Mouse (Mus musculus): ENCODE results near the gene Myo1d. TPM values are rescaled to one million over a fixed set of nuclear protein-coding genes. Genes with fewer than 3 reads are reported as not detected.

The Myo1d gene
- polyA plus RNA-seq (2012; rRNA removed): 69.4 and 80.4 TPM in 2 replicates

- WGBS: under 1% methylated on average over 85 of the region's 87 CpGs
- peak; percentile 63 for TF ChIP-seq CTCF (IDR thresholded peaks at IDR 0.05; ENCODE audit: insufficient read depth, low read length)
- TF ChIP-seq POLR2A (IDR thresholded peaks at IDR 0.05; ENCODE audit: borderline replicate concordance, extremely low read depth, low read depth, low read length): peak; percentile 89
- Histone ChIP-seq H3K4me1 (ENCODE audit: control insufficient read depth, insufficient read depth, low read length) (peaks cover 2% of the 10 kb centered on the region; the same call in 1 of the 2 replicates), H3K4me3 (replicated peaks; ENCODE audit: extremely low read depth, low read depth, low read length) (peak within 1 kb of the TSS; percentile 92)
- DNase-seq: peak; percentile 93
Measured at GRCm38 (mm10) chr11:80779527-80780344, at the start of gene Myo1d. Myo1d (minus strand) TSS chr11:80780025.

GRCm38 (mm10) chr11:80821794-80822193 lies 42.0 kb upstream of the Myo1d start:
- TF ChIP-seq POLR2A (IDR thresholded peaks at IDR 0.05; ENCODE audit: borderline replicate concordance, extremely low read depth, low read depth, low read length) (no peak), CTCF (IDR thresholded peaks at IDR 0.05; ENCODE audit: insufficient read depth, low read length) (no peak)
- 55% methylated on average over 9 of the region's 9 CpGs for WGBS
- Histone ChIP-seq H3K4me1 (ENCODE audit: control insufficient read depth, insufficient read depth, low read length) (no peaks in the 10 kb centered on the region; the same call in 1 of the 2 replicates), H3K4me3 (replicated peaks; ENCODE audit: extremely low read depth, low read depth, low read length) (no peak overlapping the region)
- DNase-seq: no peak

GRCm38 (mm10) chr11:80821296-80821695 lies 41.5 kb upstream of the Myo1d start:
- Histone ChIP-seq H3K4me1 (ENCODE audit: control insufficient read depth, insufficient read depth, low read length) (no peaks in the 10 kb centered on the region; the same call in 1 of the 2 replicates), H3K4me3 (replicated peaks; ENCODE audit: extremely low read depth, low read depth, low read length) (no peak overlapping the region)
- DNase-seq: peak; percentile 34
- 46% methylated on average over 14 of the region's 14 CpGs for WGBS
- TF ChIP-seq CTCF (IDR thresholded peaks at IDR 0.05; ENCODE audit: insufficient read depth, low read length) (peak; percentile 50), POLR2A (IDR thresholded peaks at IDR 0.05; ENCODE audit: borderline replicate concordance, extremely low read depth, low read depth, low read length) (peak; percentile 14; the same call in 1 of the 2 replicates)

- TF ChIP-seq CTCF (IDR thresholded peaks at IDR 0.05; ENCODE audit: insufficient read depth, low read length) (no peak), POLR2A (IDR thresholded peaks at IDR 0.05; ENCODE audit: borderline replicate concordance, extremely low read depth, low read depth, low read length) (no peak)
- Histone ChIP-seq H3K4me1 (ENCODE audit: control insufficient read depth, insufficient read depth, low read length) (no peaks in the 10 kb centered on the region; the same call in 1 of the 2 replicates), H3K4me3 (replicated peaks; ENCODE audit: extremely low read depth, low read depth, low read length) (no peak overlapping the region)
- DNase-seq: no peak
- 70% methylated on average over 3 of the region's 3 CpGs for WGBS
Measured at GRCm38 (mm10) chr11:80820085-80820484, 40.3 kb upstream of the Myo1d start.

- Histone ChIP-seq H3K4me1 (ENCODE audit: control insufficient read depth, insufficient read depth, low read length) (no peaks in the 10 kb centered on the region; the same call in 1 of the 2 replicates), H3K4me3 (replicated peaks; ENCODE audit: extremely low read depth, low read depth, low read length) (no peak overlapping the region)
- peak; percentile 82 for DNase-seq
- TF ChIP-seq POLR2A (IDR thresholded peaks at IDR 0.05; ENCODE audit: borderline replicate concordance, extremely low read depth, low read depth, low read length) (no peak), CTCF (IDR thresholded peaks at IDR 0.05; ENCODE audit: insufficient read depth, low read length) (peak; percentile 56)
- 44% methylated on average over 11 of the region's 11 CpGs for WGBS
Measured at GRCm38 (mm10) chr11:80818060-80818697, 38.4 kb upstream of the Myo1d start.

- H3K4me3 ChIP-seq (replicated peaks; ENCODE audit: extremely low read depth, low read depth, low read length): no peak overlapping the region
- no peaks in the 10 kb centered on the region; the same call in 1 of the 2 replicates for H3K4me1 ChIP-seq (ENCODE audit: control insufficient read depth, insufficient read depth, low read length)
- 89% methylated on average over 7 of the region's 7 CpGs for WGBS
- no peak for DNase-seq
- TF ChIP-seq POLR2A (IDR thresholded peaks at IDR 0.05; ENCODE audit: borderline replicate concordance, extremely low read depth, low read depth, low read length) (no peak), CTCF (IDR thresholded peaks at IDR 0.05; ENCODE audit: insufficient read depth, low read length) (no peak)
Measured at GRCm38 (mm10) chr11:80815354-80815753, 35.5 kb upstream of the Myo1d start.

- WGBS: 20% methylated on average over 5 of the region's 5 CpGs
- TF ChIP-seq CTCF (IDR thresholded peaks at IDR 0.05; ENCODE audit: insufficient read depth, low read length) (no peak), POLR2A (IDR thresholded peaks at IDR 0.05; ENCODE audit: borderline replicate concordance, extremely low read depth, low read depth, low read length) (no peak)
- no peak for DNase-seq
- no peak overlapping the region for H3K4me3 ChIP-seq (replicated peaks; ENCODE audit: extremely low read depth, low read depth, low read length)
- H3K4me1 ChIP-seq (ENCODE audit: control insufficient read depth, insufficient read depth, low read length): peaks cover 4% of the 10 kb centered on the region; the same call in 1 of the 2 replicates
Measured at GRCm38 (mm10) chr11:80811156-80811555, 31.3 kb upstream of the Myo1d start.

GRCm38 (mm10) chr11:80809993-80810821 lies 30.4 kb upstream of the Myo1d start, which contains the start of gene Tmem98:
Tmem98 (plus strand) TSS chr11:80810175.
- peak; percentile 53 for DNase-seq

GRCm38 (mm10) chr11:80809666-80809992 lies 29.8 kb upstream of the Myo1d start:
- DNase-seq: no peak
- Histone ChIP-seq H3K4me1 (ENCODE audit: control insufficient read depth, insufficient read depth, low read length) (peaks cover 4% of the 10 kb centered on the region; the same call in 1 of the 2 replicates), H3K4me3 (replicated peaks; ENCODE audit: extremely low read depth, low read depth, low read length) (peak overlapping the region; percentile 55)
- WGBS: 38% methylated on average over 6 of the region's 6 CpGs
- TF ChIP-seq POLR2A (IDR thresholded peaks at IDR 0.05; ENCODE audit: borderline replicate concordance, extremely low read depth, low read depth, low read length): no peak

More at GRCm38 (mm10) chr11:80809993-80810821, 30.4 kb upstream of the Myo1d start, which contains the start of gene Tmem98:
- Histone ChIP-seq H3K4me1 (ENCODE audit: control insufficient read depth, insufficient read depth, low read length) (peaks cover 4% of the 10 kb centered on the region; the same call in 1 of the 2 replicates), H3K4me3 (replicated peaks; ENCODE audit: extremely low read depth, low read depth, low read length) (peak within 1 kb of the TSS; percentile 68)
- 1% methylated on average over 50 of the region's 54 CpGs for WGBS
- TF ChIP-seq POLR2A (IDR thresholded peaks at IDR 0.05; ENCODE audit: borderline replicate concordance, extremely low read depth, low read depth, low read length) (no peak), CTCF (IDR thresholded peaks at IDR 0.05; ENCODE audit: insufficient read depth, low read length) (no peak)
